Comparison of ENCODE assay signal across 20 mouse cellular contexts in genomic region chr16:33239305-33239704, GRCm38 (mm10).
"Had no signal": no experiment of that assay in that cellular context is flagged by ENCODE, and none has a peak within 500 bp of the region (broad histone marks: within the 10 kb centered on the region; RNA-seq: fewer than 3 reads in every experiment).

No protein-coding gene starts in this region.

- DNase-seq: cerebellum, adult 8-10 months; cerebellum, adult 9-10 months; cerebellum, adult 9-11 months; cerebellum, postnatal 10 days; cerebellum, postnatal 14 days; cerebellum, postnatal 25 days; cerebellum, postnatal 36 days; embryo, embryonic 11 days; forebrain, postnatal 0 days; gastrocnemius, adult 2 months; gastrocnemius, postnatal 10 days; gastrocnemius, postnatal 14 days; gastrocnemius, postnatal 25 days; gastrocnemius, postnatal 36 days; heart, adult 18-20 months; heart, adult 2 months had no signal

- ATAC-seq: forebrain, embryonic 13.5 days; forebrain, embryonic 14.5 days; forebrain, embryonic 15.5 days; forebrain, embryonic 16.5 days; forebrain, postnatal 0 days had no signal
